Mouse (Mus musculus) v-Abl transformed pro-B cells (cell line): ENCODE data around the gene Ctdsp1.

Experiments
- in situ Hi-C, 2 experiments: fragments of 400-800 bp; cut with MboI; formaldehyde crosslinking; loops; one replicate each; pipeline ENCODE4 v1.15.1; 2025; ENCODE audit not compliant: unreplicated experiment in 2 of 2

The Ctdsp1 gene

DNA sequence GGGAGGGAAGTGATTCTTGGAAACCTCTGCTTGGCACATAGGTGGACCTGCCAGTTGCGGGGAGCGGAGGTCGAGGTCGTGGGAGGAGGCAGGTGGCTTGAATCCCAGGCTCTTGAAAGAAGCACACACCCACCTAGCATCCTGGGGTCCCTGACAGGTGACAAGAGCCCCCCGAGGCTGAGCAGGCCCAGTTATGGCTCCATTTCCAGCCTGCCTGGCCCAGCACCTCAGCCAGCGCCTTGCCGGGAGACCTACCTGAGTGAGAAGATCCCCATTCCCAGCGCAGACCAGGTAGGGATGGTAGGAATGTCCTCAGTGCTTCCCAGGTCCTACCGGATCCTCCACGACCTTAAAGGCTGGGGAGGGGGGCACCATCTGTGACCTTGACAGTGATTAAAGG lies 15.7 kb upstream of the Ctdsp1 start:
- in situ Hi-C loops, result no loop called here

DNA sequence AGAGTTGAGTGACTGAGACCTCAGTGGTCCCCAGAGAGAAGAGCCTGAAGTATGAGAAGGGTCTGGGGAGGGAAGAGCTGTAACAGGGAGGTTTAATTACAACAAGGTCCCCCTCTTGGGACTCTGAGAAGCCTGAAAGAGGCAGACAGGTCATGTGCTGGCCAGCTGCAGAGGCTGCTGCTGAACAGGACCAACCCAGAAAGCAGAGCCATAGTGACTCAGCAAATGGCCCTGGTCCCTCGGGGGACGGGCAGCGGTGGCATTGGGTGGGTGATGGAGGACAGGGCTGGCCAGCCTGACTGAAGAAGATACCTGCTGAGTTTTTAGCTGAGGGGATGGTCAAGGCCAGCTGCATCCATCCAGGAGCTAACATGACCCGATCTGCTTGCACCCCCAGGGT lies 14.9 kb upstream of the Ctdsp1 start:
- in situ Hi-C loops, result no loop called here

DNA sequence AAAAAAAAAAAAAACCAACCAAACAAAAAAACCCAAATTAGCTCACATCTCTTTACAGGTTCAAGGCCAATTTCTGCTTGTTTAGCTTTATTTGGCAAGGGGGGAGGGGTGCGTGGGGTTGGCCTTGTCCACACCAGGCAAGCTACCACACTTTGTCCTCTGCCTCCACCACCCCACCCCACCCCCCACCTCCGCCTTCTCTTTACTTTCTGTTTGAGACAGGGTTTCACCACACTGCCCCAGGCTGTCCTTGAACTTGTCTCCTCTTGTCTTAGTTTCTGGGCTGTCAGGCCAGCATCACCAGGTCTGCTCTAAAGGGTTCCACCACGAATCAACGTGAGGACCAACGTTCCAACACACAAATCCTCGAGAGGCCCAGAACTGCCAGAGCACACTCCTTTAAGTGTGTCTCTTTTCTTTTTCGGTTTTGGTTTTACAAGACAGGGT lies 12.2 kb upstream of the Ctdsp1 start:
- in situ Hi-C loops, result no loop called here

DNA sequence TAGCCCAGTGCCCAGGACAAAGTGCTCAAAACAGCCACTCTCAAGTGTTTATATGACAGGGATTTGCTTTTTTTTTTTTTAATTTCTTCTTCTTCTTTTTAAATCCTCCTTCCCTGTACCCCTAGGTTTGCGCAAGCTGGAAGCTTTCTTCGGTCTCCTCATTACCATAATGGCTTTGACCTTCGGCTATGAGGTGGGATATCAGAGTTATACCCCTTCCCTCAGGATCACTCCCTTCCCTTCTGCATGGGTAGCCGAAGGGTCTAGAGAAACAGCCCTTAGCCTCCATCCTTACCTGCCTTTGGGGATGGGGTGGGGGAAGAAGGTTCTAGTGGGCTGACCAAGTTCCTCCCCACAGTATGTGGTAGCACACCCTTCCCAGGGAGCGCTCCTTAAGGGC lies 10.8 kb upstream of the Ctdsp1 start:
- in situ Hi-C loops, result no loop called here

DNA sequence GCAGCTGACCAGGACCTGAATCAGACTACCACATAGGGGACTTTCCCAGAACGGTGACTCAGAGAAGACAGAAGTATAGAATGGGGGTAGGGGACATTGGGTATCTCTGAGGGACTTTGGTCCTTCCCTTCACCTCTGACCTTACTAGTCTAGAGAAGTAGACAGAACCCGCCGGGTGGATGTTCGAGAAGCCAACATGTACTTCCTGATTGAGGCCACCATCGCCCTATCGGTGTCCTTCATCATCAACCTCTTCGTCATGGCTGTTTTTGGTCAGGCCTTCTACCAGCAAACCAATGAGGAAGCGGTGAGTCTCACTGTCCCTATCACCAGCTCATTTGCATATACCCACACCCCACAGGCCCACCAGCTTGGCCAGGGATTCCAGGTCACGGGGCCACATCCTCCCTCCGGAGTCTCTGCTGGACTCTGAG lies 9.7 kb upstream of the Ctdsp1 start:
- in situ Hi-C loops, result no loop called here

DNA sequence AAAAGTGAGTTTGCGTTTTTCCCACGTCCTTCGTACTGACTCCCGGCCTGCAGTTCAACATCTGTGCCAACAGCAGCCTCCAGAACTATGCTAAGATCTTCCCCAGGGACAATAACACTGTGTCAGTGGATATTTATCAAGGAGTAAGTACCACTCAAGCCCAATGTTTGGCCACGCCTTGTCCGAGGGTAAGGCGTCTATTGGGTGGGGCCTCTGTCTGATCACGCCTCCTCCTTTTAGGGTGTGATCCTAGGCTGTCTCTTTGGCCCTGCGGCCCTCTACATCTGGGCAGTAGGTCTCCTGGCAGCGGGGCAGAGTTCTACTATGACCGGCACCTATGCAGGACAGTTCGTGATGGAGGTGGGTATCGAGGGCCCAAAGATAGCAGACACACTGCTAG lies 7.9 kb upstream of the Ctdsp1 start:
- in situ Hi-C loops, result no loop called here

DNA sequence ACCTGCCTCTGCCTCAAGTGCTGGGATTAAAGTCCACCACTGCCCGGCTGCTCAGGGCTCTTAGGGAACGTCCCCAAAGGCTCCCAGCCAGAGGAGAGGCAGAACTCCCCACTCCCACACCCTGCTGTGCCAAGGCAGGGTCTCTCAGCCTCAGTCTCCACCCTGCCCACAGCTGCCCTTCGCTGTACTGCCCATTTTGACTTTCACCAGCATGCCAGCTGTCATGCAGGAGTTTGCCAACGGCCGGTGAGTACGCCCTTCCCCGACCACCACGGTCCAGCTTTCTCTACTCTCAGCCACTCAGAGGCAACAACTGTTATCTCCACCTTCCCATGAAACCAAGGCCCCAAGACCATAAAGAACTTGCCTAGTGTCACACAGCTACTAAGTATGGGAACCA lies 6.8 kb upstream of the Ctdsp1 start:
- in situ Hi-C loops, result no loop called here

DNA sequence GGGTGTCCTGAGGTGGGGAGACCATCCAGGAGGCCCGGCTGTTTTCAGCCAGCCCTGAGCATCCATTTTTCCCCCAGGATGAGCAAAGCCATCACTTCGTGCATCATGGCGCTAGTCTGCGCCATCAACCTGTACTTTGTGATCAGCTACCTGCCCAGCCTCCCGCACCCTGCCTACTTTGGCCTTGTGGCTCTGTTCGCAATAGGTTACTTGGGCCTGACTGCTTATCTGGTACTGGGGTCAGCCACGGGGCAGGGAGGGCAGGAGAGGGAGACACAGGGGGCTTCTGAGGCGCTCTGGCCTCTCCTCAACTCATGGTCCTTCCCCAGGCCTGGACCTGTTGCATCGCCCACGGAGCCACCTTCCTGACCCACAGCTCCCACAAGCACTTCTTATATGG lies 6.2 kb upstream of the Ctdsp1 start:
- in situ Hi-C loops, result loop anchor here in 1 of 2 experiments (5.0 kb wide), 1 partner anchor 73 kb away; no protein-coding TSS in a partner anchor

DNA sequence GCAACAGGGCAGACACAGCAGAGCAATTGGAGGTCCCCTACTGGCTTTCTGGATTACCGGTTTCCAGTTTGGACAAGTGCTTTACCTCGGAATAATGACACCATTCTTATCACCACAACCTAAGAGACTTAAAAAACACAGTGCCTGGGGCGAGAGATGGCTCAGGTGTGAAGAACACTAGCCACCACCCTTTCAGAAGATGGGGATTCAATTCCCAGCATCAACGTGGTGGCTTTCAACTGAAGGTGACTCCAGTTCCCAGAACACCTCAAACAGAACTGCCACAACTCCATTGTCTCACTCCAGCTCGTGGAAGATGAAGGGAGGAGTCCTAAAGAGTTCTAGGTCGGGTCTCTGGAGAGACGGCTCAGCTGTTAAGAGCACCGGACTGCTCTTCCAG lies 5.8 kb upstream of the Ctdsp1 start:
- in situ Hi-C loops, result loop anchor here in 1 of 2 experiments (5.0 kb wide), 1 partner anchor 73 kb away; no protein-coding TSS in a partner anchor

DNA sequence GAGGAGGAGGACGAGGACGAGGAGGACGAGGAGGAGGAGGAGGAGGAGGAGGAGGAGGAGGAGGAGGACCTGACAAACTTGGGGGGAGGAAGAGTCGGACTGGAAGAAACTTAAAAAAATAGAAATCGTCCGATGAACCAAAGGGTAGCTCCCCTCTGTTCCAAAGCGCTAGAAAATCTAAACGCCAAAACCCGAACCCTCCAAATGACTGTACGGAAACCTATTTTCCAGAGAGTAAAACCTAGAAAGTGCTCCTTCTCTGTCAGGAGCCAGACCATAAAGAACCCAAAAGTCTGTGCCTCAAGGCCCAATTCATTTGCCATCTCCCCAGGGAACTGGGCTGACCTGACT lies 5.0 kb upstream of the Ctdsp1 start:
- in situ Hi-C loops, result loop anchor here in 1 of 2 experiments (5.0 kb wide), 1 partner anchor 74 kb away; no protein-coding TSS in a partner anchor

DNA sequence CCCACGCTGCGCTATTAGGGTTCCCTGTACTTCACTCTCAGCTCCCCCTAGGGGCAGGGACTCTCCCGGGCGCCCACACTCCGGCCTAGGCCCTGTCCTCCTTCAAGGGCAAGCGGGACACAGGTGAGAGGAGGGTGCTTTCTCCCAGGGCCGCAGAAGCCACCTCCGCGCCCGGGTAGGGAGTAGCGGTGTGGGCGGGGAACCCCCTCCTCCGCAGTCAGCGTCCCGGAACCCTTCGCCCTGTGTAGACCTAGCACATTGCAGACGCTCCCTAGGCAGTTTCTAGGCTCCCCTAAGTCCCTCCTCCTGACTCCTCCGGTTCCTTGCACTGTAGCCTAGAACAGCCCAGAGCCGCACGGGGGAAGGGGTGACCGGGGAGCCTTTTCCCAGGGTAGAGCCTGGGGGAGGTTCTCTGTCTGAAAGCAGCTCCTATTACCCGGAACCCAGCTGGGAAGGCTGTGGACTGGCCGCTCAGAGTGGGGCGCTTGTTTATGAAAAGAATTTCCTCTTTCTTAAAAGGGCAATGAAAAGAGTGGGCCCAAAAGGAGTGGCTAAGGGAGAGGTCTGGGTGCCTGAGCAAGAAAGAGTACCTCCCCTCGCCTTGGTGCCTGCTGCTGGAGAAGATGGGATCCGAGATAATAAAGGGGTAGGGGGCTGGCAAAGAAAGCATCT lies 4.5 kb upstream of the Ctdsp1 start:
- in situ Hi-C loops, result loop anchor here in 1 of 2 experiments (5.0 kb wide), 1 partner anchor 75 kb away; no protein-coding TSS in a partner anchor

DNA sequence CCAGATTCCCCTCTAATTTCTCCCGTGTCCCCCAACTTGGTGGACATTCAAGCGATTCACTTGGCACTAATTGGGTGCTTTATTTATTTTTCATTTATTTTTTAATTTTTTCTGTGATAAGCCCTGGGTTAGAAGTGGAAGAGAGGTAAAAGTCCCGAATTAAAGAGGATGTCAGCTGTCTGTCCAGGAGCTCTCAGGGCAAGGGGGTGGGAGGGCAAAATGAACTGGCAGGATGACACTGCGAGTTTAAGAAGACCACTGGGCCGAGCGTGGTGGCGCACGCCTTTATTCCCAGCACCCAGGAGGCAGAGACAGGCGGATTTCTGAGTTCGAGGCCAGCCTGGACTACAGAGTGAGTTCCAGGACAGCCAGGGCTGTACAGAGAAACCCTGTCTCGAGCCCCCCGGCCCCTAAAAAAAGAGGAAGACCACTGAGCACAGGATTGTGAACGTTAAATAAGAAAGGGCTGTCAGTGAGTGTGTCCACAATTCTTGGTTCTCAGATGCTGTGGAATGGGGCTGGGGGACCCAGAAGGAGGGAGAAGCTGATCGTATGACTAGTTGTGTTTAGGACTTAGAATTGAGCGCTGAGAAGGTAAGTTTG lies 3.8 kb upstream of the Ctdsp1 start:
- in situ Hi-C loops, result loop anchor here in 1 of 2 experiments (5.0 kb wide), 1 partner anchor 75 kb away; no protein-coding TSS in a partner anchor

DNA sequence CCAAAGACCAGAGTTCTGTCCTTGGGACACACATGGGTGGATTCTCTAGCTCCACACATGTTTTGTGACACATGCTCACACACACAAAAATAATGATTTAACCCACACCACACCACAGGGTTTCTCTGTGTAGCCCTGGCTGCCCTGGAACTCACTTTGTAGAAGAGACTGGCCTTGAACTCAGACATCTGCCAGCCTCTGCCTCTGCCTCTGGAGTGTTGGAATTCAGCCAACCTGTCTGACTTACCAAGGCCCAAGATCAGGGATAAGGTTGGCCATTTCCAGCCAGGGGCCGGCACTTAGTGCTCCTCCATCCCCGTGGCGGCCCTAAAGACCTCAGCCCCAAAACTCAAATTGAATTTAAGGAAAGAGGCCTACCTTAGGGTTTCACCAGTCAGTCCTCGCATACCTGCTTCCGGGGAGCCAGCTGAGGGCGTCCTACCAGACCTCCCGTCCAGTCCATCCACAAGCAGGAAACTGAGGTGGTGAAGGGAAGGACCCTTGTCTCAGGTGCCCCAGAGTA lies 2.9 kb upstream of the Ctdsp1 start:
- in situ Hi-C loops, result loop anchor here in 1 of 2 experiments (5.0 kb wide), 1 partner anchor 76 kb away; no protein-coding TSS in a partner anchor

DNA sequence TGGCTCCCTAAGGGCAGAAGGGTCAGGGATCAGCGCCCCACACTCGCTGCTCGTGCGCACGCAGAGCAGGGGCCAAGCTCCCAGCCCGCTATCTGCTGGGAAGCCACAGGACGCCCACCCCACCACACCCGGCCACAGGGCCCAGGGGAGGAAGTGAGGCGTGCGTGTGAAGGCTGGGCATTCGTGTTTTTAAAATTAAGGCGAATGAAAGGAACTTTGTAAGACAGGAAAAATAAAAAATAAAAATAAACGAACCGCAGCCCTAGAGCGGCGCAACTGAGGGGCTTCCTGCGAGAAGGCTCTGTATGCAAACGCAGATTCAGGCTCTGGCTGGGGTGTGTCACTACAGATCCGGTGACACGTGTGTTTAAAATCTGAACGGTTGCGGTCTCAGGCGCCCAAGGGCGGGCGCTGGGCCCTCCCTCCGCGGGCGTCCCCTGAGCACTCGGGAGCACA lies 1.4 kb upstream of the Ctdsp1 start:
- in situ Hi-C loops, result loop anchor here (5.0 kb wide), 3 partner anchors 78 to 153 kb away; partner anchors contain the start of gene Arpc2 (in 1 of the 2)

DNA sequence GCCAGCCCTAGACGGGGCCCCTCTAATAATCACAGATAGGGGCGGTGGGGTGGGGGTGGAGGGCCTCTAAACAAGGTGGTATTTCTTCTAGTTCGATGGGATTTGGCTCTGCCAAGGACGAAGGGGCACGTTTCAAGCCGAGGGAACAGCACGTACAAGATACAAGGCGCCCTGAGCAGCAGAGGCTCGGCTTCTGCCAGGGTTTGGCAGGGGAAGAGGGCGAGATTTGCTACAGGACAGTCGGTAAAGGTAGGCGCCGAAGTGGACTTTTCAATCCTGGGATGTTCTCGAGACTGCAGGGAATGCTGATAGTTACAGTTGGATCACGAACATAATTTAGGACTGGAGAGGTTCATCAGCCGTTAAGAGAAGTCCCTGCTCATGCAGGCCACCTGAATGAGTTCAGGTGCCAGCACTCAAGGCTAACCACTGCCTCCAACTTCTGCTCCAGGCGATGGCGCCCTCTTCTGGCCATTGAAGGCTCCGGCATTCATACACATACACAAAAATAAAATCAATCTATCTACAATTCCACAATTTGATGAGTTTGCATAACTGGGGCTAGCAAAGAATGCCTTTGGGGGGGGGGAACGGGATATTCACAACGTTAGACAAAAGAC lies 912 bp upstream of the Ctdsp1 start:
- in situ Hi-C loops, result loop anchor here in 1 of 2 experiments (5.0 kb wide), 3 partner anchors 78 to 153 kb away; partner anchors contain the start of gene Arpc2

DNA sequence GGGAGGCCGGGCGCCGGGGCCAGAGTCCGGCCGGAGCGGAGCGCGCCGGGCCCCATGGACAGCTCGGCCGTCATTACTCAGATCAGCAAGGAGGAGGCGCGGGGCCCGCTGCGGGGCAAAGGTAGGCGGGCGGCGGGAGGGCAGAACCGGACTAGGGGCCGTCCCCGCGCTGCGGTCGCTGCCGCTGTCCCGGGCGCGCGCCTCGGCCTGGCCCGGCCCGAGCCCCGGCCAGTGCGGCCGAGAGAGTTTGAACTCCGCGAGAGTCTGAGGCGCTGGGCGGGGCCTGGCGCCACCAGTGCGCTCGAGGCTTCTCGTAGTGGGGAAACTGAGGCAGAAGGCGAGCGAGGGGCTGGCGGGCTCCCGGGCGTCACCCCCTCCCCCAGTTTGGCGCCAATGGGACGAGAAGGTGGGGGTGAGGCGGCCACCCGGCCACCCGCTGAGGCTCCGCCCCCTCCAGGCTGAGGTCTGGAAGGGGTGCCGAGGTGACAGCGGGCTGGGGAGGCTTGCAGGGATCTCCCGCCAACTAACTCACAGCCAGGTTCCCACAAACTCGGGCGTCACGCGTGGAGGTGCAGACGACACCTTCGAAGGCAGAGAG lies 634 bp downstream of the Ctdsp1 start:
- in situ Hi-C loops, result loop anchor here in 1 of 2 experiments (5.0 kb wide), 3 partner anchors 80 to 155 kb away; partner anchors contain the start of gene Arpc2

DNA sequence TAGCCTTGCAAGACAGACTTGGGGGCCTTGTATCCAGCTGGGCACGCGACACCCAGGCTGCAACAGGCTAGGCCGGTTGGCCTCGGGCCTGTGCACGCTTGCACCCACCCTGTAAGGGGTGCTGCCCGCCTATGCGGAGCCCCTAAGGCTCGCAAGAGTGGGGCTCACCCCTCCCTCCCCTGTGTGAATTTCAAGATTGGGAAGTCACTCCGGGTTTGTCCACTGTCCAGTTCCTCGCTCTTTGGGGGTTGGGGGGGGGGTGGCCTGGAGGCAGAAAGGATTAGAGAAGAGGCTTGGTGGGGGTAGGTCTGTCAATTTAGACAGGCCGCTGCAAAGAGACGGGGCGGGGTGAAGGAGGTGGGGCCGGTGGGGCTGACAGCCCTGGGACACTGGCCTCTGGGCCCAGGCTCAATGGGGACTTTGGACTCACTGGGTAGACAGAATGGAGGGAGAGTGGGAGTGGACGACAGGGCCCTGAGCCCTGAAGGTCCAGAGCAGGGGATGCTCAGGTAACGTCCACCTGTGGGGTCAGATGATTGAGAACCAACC lies 1.2 kb downstream of the Ctdsp1 start:
- in situ Hi-C loops, result loop anchor here in 1 of 2 experiments (5.0 kb wide), 3 partner anchors 80 to 155 kb away; partner anchors contain the start of gene Arpc2

DNA sequence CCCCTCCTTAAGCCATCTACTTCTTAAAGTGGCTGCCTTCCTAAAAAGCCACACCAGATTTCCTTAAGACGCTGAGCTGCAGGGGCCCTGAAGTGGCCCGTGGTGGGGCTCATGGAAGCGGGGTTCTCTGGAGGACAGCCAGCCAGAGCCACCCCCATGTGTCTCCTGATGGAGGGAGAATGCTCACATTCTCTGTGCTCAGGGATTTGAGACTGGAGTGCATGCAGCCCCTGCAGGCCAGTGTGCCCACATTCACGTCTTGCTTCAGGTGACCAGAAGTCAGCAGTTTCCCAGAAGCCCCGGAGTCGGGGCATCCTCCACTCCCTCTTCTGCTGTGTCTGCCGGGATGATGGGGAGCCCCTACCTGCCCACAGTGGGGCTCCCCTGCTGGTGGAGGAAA lies 1.7 kb downstream of the Ctdsp1 start:
- in situ Hi-C loops, result loop anchor here in 1 of 2 experiments (5.0 kb wide), 3 partner anchors 81 to 156 kb away; partner anchors contain the start of gene Arpc2

DNA sequence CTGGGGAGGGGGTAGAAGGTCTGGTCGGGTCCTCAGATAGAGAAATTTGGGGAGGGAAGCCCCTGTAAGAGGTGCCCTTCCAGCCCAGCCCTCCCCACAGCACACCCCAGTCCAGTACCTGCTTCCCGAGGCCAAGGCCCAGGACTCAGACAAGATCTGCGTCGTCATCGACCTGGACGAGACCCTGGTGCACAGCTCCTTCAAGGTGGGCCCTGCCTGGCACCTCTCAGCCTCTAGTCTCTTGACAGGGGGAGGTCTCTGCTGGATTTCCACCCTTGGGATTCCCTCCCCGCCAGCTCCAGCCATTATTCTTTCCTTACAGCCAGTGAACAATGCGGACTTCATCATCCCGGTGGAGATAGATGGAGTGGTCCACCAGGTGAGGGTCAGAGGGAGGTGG lies 2.4 kb downstream of the Ctdsp1 start:
- in situ Hi-C loops, result loop anchor here in 1 of 2 experiments (5.0 kb wide), 3 partner anchors 81 to 156 kb away; partner anchors contain the start of gene Arpc2

DNA sequence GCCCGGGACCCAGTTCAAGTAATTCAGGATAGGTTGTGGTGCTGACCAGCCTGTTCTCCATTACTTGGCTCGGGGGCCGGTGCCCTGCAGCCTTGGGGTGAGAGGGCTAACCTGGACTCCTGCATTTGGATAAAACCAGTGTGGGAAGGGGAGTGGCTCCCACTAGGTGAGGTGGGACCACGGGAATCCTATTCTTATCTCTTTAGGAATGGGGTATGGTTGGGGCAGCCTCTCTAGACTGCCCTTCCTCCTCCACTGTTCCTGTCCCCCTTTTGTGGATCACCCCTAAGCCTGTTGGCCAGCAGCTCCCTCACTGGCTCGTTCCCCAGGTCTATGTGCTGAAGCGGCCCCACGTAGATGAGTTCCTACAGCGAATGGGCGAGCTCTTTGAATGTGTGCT lies 3.0 kb downstream of the Ctdsp1 start:
- in situ Hi-C loops, result loop anchor here in 1 of 2 experiments (5.0 kb wide), 3 partner anchors 82 to 157 kb away; partner anchors contain the start of gene Arpc2
